Mouse (Mus musculus): ENCODE results near the gene Brsk2. TPM values are rescaled to one million over a fixed set of nuclear protein-coding genes. Genes with fewer than 3 reads are reported as not detected.

Gene Brsk2
- total RNA-seq, 4 experiments from 2014 or later, result 0.16 to 0.43 (median 0.22) TPM

- no peak for DNase-seq (ENCODE audit: low spot score)
Observed at GRCm38 (mm10) chr7:142025926-142026325, 76.4 kb downstream of the Brsk2 start.

- DNase-seq (ENCODE audit: low spot score), result no peak
Observed at GRCm38 (mm10) chr7:142030073-142030472, 80.5 kb downstream of the Brsk2 start.

GRCm38 (mm10) chr7:142034198-142034597 is 84.6 kb downstream of the Brsk2 start:
- peak; percentile 85 for DNase-seq (ENCODE audit: low spot score)

- no peak for DNase-seq (ENCODE audit: low spot score)
Observed at GRCm38 (mm10) chr7:142035048-142035811, 85.7 kb downstream of the Brsk2 start.

- peak; percentile 60 for DNase-seq (ENCODE audit: low spot score)
Observed at GRCm38 (mm10) chr7:142037553-142038170, 88.1 kb downstream of the Brsk2 start.

GRCm38 (mm10) chr7:142040756-142041155 is 91.2 kb downstream of the Brsk2 start:
- DNase-seq (ENCODE audit: low spot score), result peak; percentile 81

- DNase-seq (ENCODE audit: low spot score), result no peak
Observed at GRCm38 (mm10) chr7:142045344-142045743, 95.8 kb downstream of the Brsk2 start.

GRCm38 (mm10) chr7:142045932-142046331 is 96.4 kb downstream of the Brsk2 start:
- DNase-seq (ENCODE audit: low spot score), result no peak

- DNase-seq (ENCODE audit: low spot score), result no peak
Observed at GRCm38 (mm10) chr7:142050536-142050935, 101.0 kb downstream of the Brsk2 start.

Small RNAs within 50 kb of the gene (microRNA-seq; reads per million reads assigned to microRNA genes)
- not detected for gene Mir3104

Other genes starting within 250 kb of the Brsk2 start
- not detected for gene Muc5ac, start 160.8 kb upstream of the Brsk2 start, total RNA-seq (2022)
- gene Muc5b, start 110.7 kb upstream of the Brsk2 start, total RNA-seq (2022), result under 1 TPM in 1 of 4 experiments, not detected in 3; 0.23 TPM
- 10 to 100 TPM; 55.3 to 61.2 (median 57.8) TPM for gene Tollip, start 31.2 kb upstream of the Brsk2 start, total RNA-seq (2022)
- 10 to 100 TPM; 45.2 to 53.5 (median 46.9) TPM for gene Mob2, start 111.3 kb downstream of the Brsk2 start, total RNA-seq (2022)
- 10 to 100 TPM; 26.3 to 48.9 (median 37.9) TPM for gene Dusp8, start 146.1 kb downstream of the Brsk2 start, total RNA-seq (2022)
- not detected for gene Gm45618, start 171.0 kb downstream of the Brsk2 start, total RNA-seq (2022)
- gene Gm39115, start 186.3 kb downstream of the Brsk2 start, total RNA-seq (2022), result not detected
- gene Gm45337, start 194.9 kb downstream of the Brsk2 start, total RNA-seq (2022), result not detected
- not detected for gene Gm29735, start 207.4 kb downstream of the Brsk2 start, total RNA-seq (2022)
- gene Gm4553, start 216.0 kb downstream of the Brsk2 start, total RNA-seq (2022), result not detected
- not detected for gene Krtap5-2, start 226.3 kb downstream of the Brsk2 start, total RNA-seq (2022)
- gene Gm10153, start 240.6 kb downstream of the Brsk2 start, total RNA-seq (2022), result not detected